8 mouse cellular contexts compared by ENCODE assay signal in genomic region chr4:120817002-120817774, GRCm38 (mm10). TPM values are rescaled to one million over a fixed set of nuclear protein-coding genes. Genes with fewer than 3 reads are reported as not detected.
DNase-seq lines count a peak whose midpoint lies in the region; ATAC-seq and TF ChIP-seq lines count a peak whose summit lies in the region.

No protein-coding gene starts in this region.

- TF ChIP-seq CTCF in gastrocnemius, adult 2 months (IDR thresholded peaks at IDR 0.05): no peak
- TF ChIP-seq CTCF in liver, postnatal 0 days (IDR thresholded peaks at IDR 0.05; ENCODE audit: low read depth): no peak

- no peak overlapping the region for H3K4me3 ChIP-seq in gastrocnemius, adult 2 months
- H3K4me3 ChIP-seq in liver, postnatal 0 days (ENCODE audit: low read depth, low read length): no peak overlapping the region

- intact Hi-C loops in gastrocnemius, adult 2 months (cut with DNase I): no loop called here
- intact Hi-C loops in heart, postnatal 10 days (cut with DNase I): no loop called here

- no peak overlapping the region for H3K4me2 ChIP-seq in liver, postnatal 0 days (ENCODE audit: low read depth, low read length)

- peaks cover 13% of the 10 kb centered on the region for H3K4me1 ChIP-seq in liver, postnatal 0 days (ENCODE audit: insufficient read depth)

- no peak overlapping the region for H3K9ac ChIP-seq in liver, postnatal 0 days (replicated peaks)

- DNase-seq in gastrocnemius, adult 2 months: no peak
- DNase-seq in gastrocnemius, adult 8-10 months (ENCODE audit: low spot score in 2 of 2): no peak
- DNase-seq in adrenal gland, postnatal 14 days: peak; percentile 69
- DNase-seq in heart, postnatal 10 days: peak; percentile 55 to 62
- DNase-seq in liver, postnatal 0 days: no peak
- no peak for DNase-seq in Muller cell, postnatal 12 days (ENCODE audit: inconsistent ontology term)
- no peak for DNase-seq in spleen, adult 12 weeks (ENCODE audit: low spot score)
- no peak for DNase-seq in right cerebral cortex, postnatal 25 days

- peak overlapping the region; percentile 89 for H3K27ac ChIP-seq in gastrocnemius, adult 2 months
- peak overlapping the region; percentile 78 for H3K27ac ChIP-seq in liver, postnatal 0 days (ENCODE audit: low read depth)

- H3K9me3 ChIP-seq in liver, postnatal 0 days (ENCODE audit: low read length): no peaks in the 10 kb centered on the region

- no peaks in the 10 kb centered on the region for H3K27me3 ChIP-seq in liver, postnatal 0 days (ENCODE audit: insufficient read depth, low read length)

- WGBS in liver, postnatal 0 days (ENCODE audit: insufficient replicate concordance): 39% methylated on average over 3 of the region's 3 CpGs

- ATAC-seq in liver, postnatal 0 days: no peak

- TF ChIP-seq EP300 in liver, postnatal 0 days (IDR thresholded peaks at IDR 0.05; ENCODE audit: low read depth): no peak

- H3K36me3 ChIP-seq in liver, postnatal 0 days (replicated peaks; ENCODE audit: insufficient read depth, low read length): no peaks in the 10 kb centered on the region

RNA-seq across cellular contexts. Expression of gene Nfyc, which starts 14.2 kb away (rescaled TPM):
- 10 to 100 TPM; 45.2 to 47.9 TPM for total RNA-seq in gastrocnemius, adult 2 months (2021)
- total RNA-seq in gastrocnemius, adult 8-10 months (2022): 10 to 100 TPM; 38.3 to 42.7 (median 38.3) TPM
- 58.8 and 74.3 TPM in 2 replicates for total RNA-seq in adrenal gland, postnatal 14 days (2021)
- 10 to 100 TPM; 75.4 to 78.0 TPM for total RNA-seq in heart, postnatal 10 days (2021)
- 30.4 and 32.0 TPM in 2 replicates for polyA plus RNA-seq in liver, postnatal 0 days (2015; fragmentation: Nextera tagmentation; extraction: Ambion mirVana)

RNA-seq across cellular contexts. Expression of gene Rims3, which starts 37.4 kb away (rescaled TPM):
- under 1 TPM in 1 of 2 experiments, not detected in 1; 0.03 TPM for total RNA-seq in gastrocnemius, adult 2 months (2021)
- total RNA-seq in gastrocnemius, adult 8-10 months (2022): under 1 TPM in 2 of 4 experiments, not detected in 2; 0.02 to 0.11 TPM
- total RNA-seq in adrenal gland, postnatal 14 days (2021): 7.2 and 7.3 TPM in 2 replicates
- total RNA-seq in heart, postnatal 10 days (2021): under 1 TPM; 0.10 to 0.17 TPM
- polyA plus RNA-seq in liver, postnatal 0 days (2015; fragmentation: Nextera tagmentation; extraction: Ambion mirVana): 0.26 and 0.31 TPM in 2 replicates

Comparison
In these comparisons a context has a peak if more than half of its experiments do, and no peak if none do; other contexts are left out.
1. DNase-seq: peak in adrenal gland, postnatal 14 days (single experiment) and heart, postnatal 10 days (2 of 2); none in gastrocnemius, adult 2 months (single experiment), gastrocnemius, adult 8-10 months (0 of 2), liver, postnatal 0 days (single experiment), Muller cell, postnatal 12 days (single experiment), spleen, adult 12 weeks (single experiment) and right cerebral cortex, postnatal 25 days (single experiment).